Mouse (Mus musculus): Measurements from ENCODE around the gene Lman2. TPM values are rescaled to one million over a fixed set of nuclear protein-coding genes. Genes with fewer than 3 reads are reported as not detected.

Lman2 gene
- polyA plus RNA-seq, 1 experiment from 2014 or later: 105 TPM

DNA sequence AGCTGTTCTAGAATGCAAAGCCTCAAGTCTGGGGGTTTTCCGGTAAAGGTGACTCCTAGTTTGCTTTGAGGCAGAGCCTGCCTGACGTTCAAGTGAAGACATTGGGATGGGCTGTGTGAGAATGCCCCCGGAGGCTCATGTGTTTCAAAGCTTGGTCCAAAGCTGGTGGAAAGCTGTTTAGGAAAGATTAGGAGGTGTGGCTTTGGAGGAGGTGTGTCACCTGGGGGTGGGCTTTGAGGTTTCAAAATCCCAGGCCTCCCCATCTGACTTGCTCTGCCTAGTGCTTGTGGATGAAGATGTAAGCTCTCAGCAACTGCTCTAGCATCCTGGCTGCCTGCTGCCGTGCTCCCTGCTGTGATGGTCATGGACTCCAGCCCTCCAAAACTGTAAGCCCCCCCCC lies 26.9 kb downstream of the Lman2 start:
- WGBS: 79% methylated on average over 4 of the region's 4 CpGs
- Histone ChIP-seq H3K4me2 (no peak overlapping the region), H3K27ac (ENCODE audit: poor library complexity, severe bottlenecking) (no peak overlapping the region), H3K36me3 (no peaks in the 10 kb centered on the region), H3K4me3 (no peak overlapping the region), H3K9me3 (replicated peaks) (no peaks in the 10 kb centered on the region), H3K9ac (no peak overlapping the region), H3K27me3 (replicated peaks) (no peaks in the 10 kb centered on the region), H3K4me1 (replicated peaks) (peaks cover 7% of the 10 kb centered on the region)
- ATAC-seq (ENCODE audit: insufficient number of reproducible peaks, low FRiP score): no peak

GRCm38 (mm10) chr13:55332331-55332730 lies 30.3 kb downstream of the Lman2 start:
- Histone ChIP-seq H3K27me3 (replicated peaks) (no peaks in the 10 kb centered on the region), H3K9ac (no peak overlapping the region), H3K9me3 (replicated peaks) (no peaks in the 10 kb centered on the region), H3K4me3 (no peak overlapping the region), H3K4me1 (replicated peaks) (peaks cover 33% of the 10 kb centered on the region), H3K36me3 (no peaks in the 10 kb centered on the region), H3K27ac (ENCODE audit: poor library complexity, severe bottlenecking) (no peak overlapping the region), H3K4me2 (no peak overlapping the region)
- no peak for ATAC-seq (ENCODE audit: insufficient number of reproducible peaks, low FRiP score)
- 72% methylated on average over 3 of the region's 3 CpGs for WGBS

- Histone ChIP-seq H3K4me2 (peak overlapping the region; percentile 89), H3K36me3 (peaks cover 8% of the 10 kb centered on the region), H3K27ac (ENCODE audit: poor library complexity, severe bottlenecking) (peak overlapping the region; percentile 84; the same call in 1 of the 2 replicates), H3K4me3 (peak overlapping the region; percentile 62), H3K27me3 (replicated peaks) (no peaks in the 10 kb centered on the region), H3K9me3 (replicated peaks) (no peaks in the 10 kb centered on the region), H3K9ac (peak overlapping the region; percentile 70; the same call in 1 of the 2 replicates), H3K4me1 (replicated peaks) (peaks cover 38% of the 10 kb centered on the region)
- ATAC-seq (ENCODE audit: insufficient number of reproducible peaks, low FRiP score): peak; percentile 37
- 44% methylated on average over 14 of the region's 14 CpGs for WGBS
These were observed 31.8 kb downstream of the Lman2 start for GRCm38 (mm10) chr13:55330567-55331400.

DNA sequence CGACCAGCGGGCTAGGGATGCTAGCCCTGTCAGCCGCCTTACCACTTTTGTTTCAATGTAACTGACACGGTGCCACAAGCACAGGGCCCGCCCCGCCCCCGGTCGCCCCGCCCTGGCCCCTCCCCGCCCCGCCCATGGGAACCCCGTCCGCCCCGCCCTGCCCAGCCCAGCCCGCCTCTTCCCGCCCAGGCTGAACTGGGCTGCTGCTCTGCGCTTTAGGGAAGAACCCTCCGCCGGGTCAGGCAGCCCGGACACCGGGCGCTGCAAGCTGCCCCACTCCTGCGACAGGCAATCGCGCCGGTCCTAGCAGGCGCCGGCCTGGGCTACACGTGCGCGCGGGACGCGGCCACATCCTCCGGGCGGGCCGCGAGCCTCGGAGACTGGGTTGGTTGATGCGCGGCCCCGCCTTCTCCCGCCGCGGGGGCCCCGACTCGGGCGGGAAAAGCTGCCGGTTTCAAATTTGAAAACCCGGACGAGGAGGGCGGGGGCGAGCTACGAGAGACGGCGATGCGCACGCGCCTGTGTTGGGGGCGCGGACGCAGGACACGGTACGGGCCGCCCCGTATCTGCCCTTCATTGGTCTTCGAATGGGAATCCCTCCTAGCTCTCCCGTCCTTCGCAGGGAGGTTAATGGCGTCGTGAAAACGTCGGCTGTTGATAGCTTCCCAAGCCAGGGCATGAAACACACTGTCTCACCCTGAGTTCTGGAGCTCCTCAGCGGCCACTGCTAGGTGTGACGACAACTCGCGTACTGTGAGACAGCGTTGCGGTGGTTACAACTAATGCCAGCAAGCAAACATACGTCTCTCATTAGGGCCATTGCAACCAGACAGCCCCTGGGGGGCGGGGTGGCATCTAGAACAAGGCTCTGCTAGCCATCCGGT lies 32.7 kb downstream of the Lman2 start, which contains the start of gene Mxd3:
Mxd3 (minus strand) TSS at position 141 of the 884 bp plus-strand sequence.
- peak; percentile 90 for ATAC-seq (ENCODE audit: insufficient number of reproducible peaks, low FRiP score)
- peak within 1 kb of the TSS; percentile 70 for H3K9ac ChIP-seq
- H3K4me2 ChIP-seq: peak within 1 kb of the TSS; percentile 89
- H3K36me3 ChIP-seq: peaks cover 17% of the 10 kb centered on the region
- peak within 1 kb of the TSS; percentile 84 for H3K27ac ChIP-seq (ENCODE audit: poor library complexity, severe bottlenecking)
- WGBS: under 1% methylated on average over 76 of the region's 82 CpGs
- H3K27me3 ChIP-seq (replicated peaks): no peaks in the 10 kb centered on the region
- no peaks in the 10 kb centered on the region for H3K9me3 ChIP-seq (replicated peaks)
- H3K4me1 ChIP-seq (replicated peaks): peaks cover 38% of the 10 kb centered on the region
- H3K4me3 ChIP-seq: peak within 1 kb of the TSS; percentile 62

GRCm38 (mm10) chr13:55329109-55329682 lies 33.4 kb downstream of the Lman2 start:
- H3K4me1 ChIP-seq (replicated peaks): peaks cover 40% of the 10 kb centered on the region
- ATAC-seq (ENCODE audit: insufficient number of reproducible peaks, low FRiP score): peak; percentile 37; the same call in 1 of the 2 replicates
- peak overlapping the region; percentile 70 for H3K9ac ChIP-seq
- H3K4me3 ChIP-seq: peak overlapping the region; percentile 62
- peak overlapping the region; percentile 89 for H3K4me2 ChIP-seq
- no peaks in the 10 kb centered on the region for H3K27me3 ChIP-seq (replicated peaks)
- H3K36me3 ChIP-seq: peaks cover 22% of the 10 kb centered on the region
- WGBS: under 1% methylated on average over 27 of the region's 29 CpGs
- H3K9me3 ChIP-seq (replicated peaks): no peaks in the 10 kb centered on the region
- H3K27ac ChIP-seq (ENCODE audit: poor library complexity, severe bottlenecking): peak overlapping the region; percentile 53; the same call in 1 of the 2 replicates

- H3K27ac ChIP-seq (ENCODE audit: poor library complexity, severe bottlenecking): no peak overlapping the region
- no peaks in the 10 kb centered on the region for H3K9me3 ChIP-seq (replicated peaks)
- H3K4me1 ChIP-seq (replicated peaks): peaks cover 45% of the 10 kb centered on the region
- peak overlapping the region; percentile 70 for H3K9ac ChIP-seq
- no peaks in the 10 kb centered on the region for H3K27me3 ChIP-seq (replicated peaks)
- peak overlapping the region; percentile 89 for H3K4me2 ChIP-seq
- peaks cover 28% of the 10 kb centered on the region for H3K36me3 ChIP-seq
- peak overlapping the region; percentile 62 for H3K4me3 ChIP-seq
- WGBS: 79% methylated on average over 4 of the region's 4 CpGs
- no peak for ATAC-seq (ENCODE audit: insufficient number of reproducible peaks, low FRiP score)
These were observed 33.9 kb downstream of the Lman2 start for GRCm38 (mm10) chr13:55328641-55329040.

DNA sequence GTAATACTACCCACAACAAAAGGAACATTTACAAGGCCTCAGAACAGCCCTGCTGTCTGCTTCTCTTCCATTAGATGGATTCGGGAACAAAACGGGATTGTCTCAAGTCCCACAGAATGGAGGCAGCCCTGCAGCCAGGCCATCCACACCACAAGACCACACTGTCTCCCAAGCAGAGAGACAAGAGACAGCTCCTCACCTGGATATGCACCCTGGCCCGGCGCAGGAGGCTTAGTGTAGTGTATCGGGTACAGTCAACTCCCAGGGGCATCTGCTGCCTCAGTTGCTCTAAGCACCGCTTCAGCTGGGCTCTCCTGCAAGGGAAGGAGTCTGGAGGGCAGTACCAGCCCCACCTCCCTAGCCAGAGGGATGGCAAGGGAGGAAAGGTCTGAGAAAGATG lies 34.4 kb downstream of the Lman2 start:
- ATAC-seq (ENCODE audit: insufficient number of reproducible peaks, low FRiP score): no peak
- Histone ChIP-seq H3K9me3 (replicated peaks) (no peaks in the 10 kb centered on the region), H3K36me3 (peaks cover 32% of the 10 kb centered on the region), H3K27me3 (replicated peaks) (no peaks in the 10 kb centered on the region), H3K4me2 (peak overlapping the region; percentile 89), H3K27ac (ENCODE audit: poor library complexity, severe bottlenecking) (no peak overlapping the region), H3K9ac (peak overlapping the region; percentile 70; the same call in 1 of the 2 replicates), H3K4me1 (replicated peaks) (peaks cover 50% of the 10 kb centered on the region), H3K4me3 (peak overlapping the region; percentile 62)
- WGBS: 74% methylated on average over 6 of the region's 6 CpGs

DNA sequence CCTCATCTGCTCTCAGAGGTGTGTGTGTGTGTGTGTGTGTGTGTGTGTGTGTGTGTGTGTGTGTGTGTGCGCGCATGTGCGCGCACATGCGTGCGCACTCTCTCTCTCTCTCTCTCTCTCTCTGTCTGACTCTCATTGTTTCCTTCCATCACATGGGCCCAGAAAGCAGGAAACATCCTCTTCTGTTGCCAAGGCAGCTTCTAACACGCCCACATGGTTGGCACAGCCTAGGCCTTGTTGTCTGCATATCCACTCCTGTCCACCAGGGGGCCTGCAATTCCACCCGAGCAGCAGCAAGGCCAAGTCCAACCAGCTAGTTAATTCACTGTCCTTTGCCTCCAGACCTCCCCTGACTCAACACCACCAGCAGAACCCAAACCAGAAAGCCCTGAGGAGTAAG lies 35.0 kb downstream of the Lman2 start:
- 59% methylated on average over 8 of the region's 8 CpGs for WGBS

DNA sequence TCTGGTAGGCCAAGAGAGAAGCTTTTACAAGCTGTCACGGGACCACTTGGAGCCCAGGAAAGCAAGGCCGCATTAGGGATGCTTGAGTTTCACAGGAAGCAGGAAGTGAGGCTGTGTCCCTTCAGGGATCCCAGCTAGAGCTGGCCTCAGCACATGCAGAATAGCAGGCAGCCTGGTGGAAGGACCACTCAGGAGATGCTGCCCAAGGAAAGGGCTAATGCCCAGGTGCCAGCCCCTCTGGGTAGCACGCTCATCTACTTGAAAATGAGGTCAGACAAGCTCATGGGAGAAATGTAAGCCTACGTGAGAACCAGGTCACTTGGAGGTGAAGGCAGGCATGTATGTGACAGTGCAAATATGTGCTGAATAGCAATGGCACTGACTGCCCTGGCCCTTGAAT lies 35.4 kb downstream of the Lman2 start:
- ATAC-seq (ENCODE audit: insufficient number of reproducible peaks, low FRiP score): no peak
- Histone ChIP-seq H3K9me3 (replicated peaks) (no peaks in the 10 kb centered on the region), H3K9ac (0 out of 2 replicates have a peak overlapping the region, but pooled peaks have one; percentile 8), H3K27me3 (replicated peaks) (no peaks in the 10 kb centered on the region), H3K36me3 (peaks cover 37% of the 10 kb centered on the region), H3K27ac (ENCODE audit: poor library complexity, severe bottlenecking) (no peak overlapping the region), H3K4me2 (0 out of 2 replicates have a peak overlapping the region, but pooled peaks have one; percentile 89), H3K4me1 (replicated peaks) (peaks cover 56% of the 10 kb centered on the region), H3K4me3 (no peak overlapping the region)
- WGBS: 51% methylated on average over 4 of the region's 4 CpGs

More for the DNA sequence above, 35.0 kb downstream of the Lman2 start:
- peak overlapping the region; percentile 89 for H3K4me2 ChIP-seq
- no peaks in the 10 kb centered on the region for H3K9me3 ChIP-seq (replicated peaks)
- no peak overlapping the region for H3K27ac ChIP-seq (ENCODE audit: poor library complexity, severe bottlenecking)
- H3K27me3 ChIP-seq (replicated peaks): no peaks in the 10 kb centered on the region
- H3K4me3 ChIP-seq: 0 out of 2 replicates have a peak overlapping the region, but pooled peaks have one; percentile 62
- H3K4me1 ChIP-seq (replicated peaks): peaks cover 55% of the 10 kb centered on the region
- H3K36me3 ChIP-seq: peaks cover 37% of the 10 kb centered on the region
- ATAC-seq (ENCODE audit: insufficient number of reproducible peaks, low FRiP score): peak; percentile 20; the same call in 1 of the 2 replicates
- no peak overlapping the region for H3K9ac ChIP-seq

DNA sequence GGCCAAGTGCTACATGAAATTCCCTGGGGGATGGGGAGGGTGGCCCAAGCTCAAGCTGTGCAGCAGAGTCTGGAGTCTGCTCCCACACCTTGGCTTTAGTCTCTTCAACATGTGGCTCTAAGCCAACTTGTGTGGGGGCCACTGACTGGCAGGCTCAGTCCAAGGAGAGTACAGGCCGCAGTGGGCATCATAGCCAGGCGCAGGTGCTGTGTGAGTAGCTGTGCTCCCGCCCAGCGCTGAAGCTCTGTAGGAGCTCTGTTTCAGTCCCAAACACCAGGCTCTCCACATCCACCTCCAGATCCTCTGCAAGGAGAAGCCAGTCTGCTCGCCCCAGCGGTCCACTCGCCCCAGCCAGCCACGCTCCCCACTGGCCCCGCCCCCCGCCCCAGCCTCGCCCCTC lies 37.0 kb downstream of the Lman2 start:
- no peaks in the 10 kb centered on the region for H3K27me3 ChIP-seq (replicated peaks)
- H3K27ac ChIP-seq (ENCODE audit: poor library complexity, severe bottlenecking): no peak overlapping the region
- H3K4me3 ChIP-seq: no peak overlapping the region
- ATAC-seq (ENCODE audit: insufficient number of reproducible peaks, low FRiP score): no peak
- peaks cover 57% of the 10 kb centered on the region for H3K4me1 ChIP-seq (replicated peaks)
- 75% methylated on average over 11 of the region's 11 CpGs for WGBS
- peaks cover 37% of the 10 kb centered on the region for H3K36me3 ChIP-seq
- no peak overlapping the region for H3K9ac ChIP-seq
- no peak overlapping the region for H3K4me2 ChIP-seq
- H3K9me3 ChIP-seq (replicated peaks): no peaks in the 10 kb centered on the region

Data from heart, embryonic 12.5 days (tissue).